19 mouse cellular contexts compared by ENCODE assay signal in genomic region chr1:189615246-189615645, GRCm38 (mm10).
A peak's percentile ranks its signal among the peaks of the same experiment; 100 is the strongest.
DNase-seq lines count a peak whose midpoint lies in the region; TF ChIP-seq lines count a peak whose summit lies in the region.
"Had no signal": no experiment of that assay in that cellular context is flagged by ENCODE, and none has a peak within 500 bp of the region (broad histone marks: within the 10 kb centered on the region; RNA-seq: fewer than 3 reads in every experiment).

No protein-coding gene starts in this region.

- intact Hi-C loops in left cerebral cortex, adult 2 months (cut with DNase I) = no loop called here
- intact Hi-C loops in left cerebral cortex, postnatal 4 days (cut with DNase I) = no loop called here

- H3K27ac ChIP-seq in left cerebral cortex, adult 2 months = no peak overlapping the region
- H3K27ac ChIP-seq: forebrain, embryonic 12.5 days; heart, embryonic 10.5 days; hindbrain, embryonic 12.5 days; kidney, postnatal 0 days; limb, embryonic 15.5 days; macrophage; midbrain, embryonic 10.5 days had no signal

- TF ChIP-seq CTCF in left cerebral cortex, adult 2 months (IDR thresholded peaks at IDR 0.05) = no peak

- peak; percentile 71 to 75 for DNase-seq in adrenal gland, adult (ENCODE audit: inconsistent age in 2 of 2, low spot score in 1 of 2)
- no peak for DNase-seq in adrenal gland, postnatal 4 days (ENCODE audit: low spot score in 2 of 2)
- peak; percentile 30 to 31 for DNase-seq in left cerebral cortex, adult 2 months (ENCODE audit: extremely low spot score in 1 of 2, low spot score in 2 of 2)
- no peak for DNase-seq in left cerebral cortex, postnatal 4 days
- peak; percentile 15 for DNase-seq in 3T3-L1 (ENCODE audit: low read depth, low spot score)
- DNase-seq in adrenal gland, postnatal 36 days = peak; percentile 60 to 66
- DNase-seq in retina, postnatal 1 day = no peak
- no peak for DNase-seq in cerebellum, postnatal 4 days (ENCODE audit: low spot score in 2 of 2)
- DNase-seq: cerebellum, adult 11-12 months; cerebellum, postnatal 14 days; kidney, adult 18-20 months; thymus, adult 2 months had no signal

- H3K4me3 ChIP-seq in left cerebral cortex, adult 2 months = no peak overlapping the region
- H3K4me3 ChIP-seq: forebrain, embryonic 12.5 days; heart, embryonic 10.5 days; hindbrain, embryonic 12.5 days; limb, embryonic 15.5 days; midbrain, embryonic 10.5 days had no signal

Comparison
In these comparisons a context has a peak if more than half of its experiments do, and no peak if none do; other contexts are left out.
1. DNase-seq: peak in adrenal gland, adult (2 of 2), left cerebral cortex, adult 2 months (2 of 2), 3T3-L1 (single experiment) and adrenal gland, postnatal 36 days (2 of 2); none in adrenal gland, postnatal 4 days (0 of 2), left cerebral cortex, postnatal 4 days (single experiment), retina, postnatal 1 day (single experiment) and cerebellum, postnatal 4 days (0 of 2).